Mouse (Mus musculus): ENCODE results near the gene Dusp10. TPM values are rescaled to one million over a fixed set of nuclear protein-coding genes. Genes with fewer than 3 reads are reported as not detected.

Gene Dusp10
- total RNA-seq, 2 experiments from 2014 or later = 1.0 to 3.8 TPM

GRCm38 (mm10) chr1:184027039-184027438, 13.9 kb downstream of the Dusp10 start:
- no peak for ATAC-seq (replicated peaks; ENCODE audit: low FRiP score, poor library complexity, severe bottlenecking)

- ATAC-seq (replicated peaks; ENCODE audit: low FRiP score, poor library complexity, severe bottlenecking) = no peak
These were observed 17.1 kb downstream of the Dusp10 start for GRCm38 (mm10) chr1:184030070-184030802.

GRCm38 (mm10) chr1:184032682-184033389, 19.7 kb downstream of the Dusp10 start:
- no peak for ATAC-seq (replicated peaks; ENCODE audit: low FRiP score, poor library complexity, severe bottlenecking)

- ATAC-seq (replicated peaks; ENCODE audit: low FRiP score, poor library complexity, severe bottlenecking) = peak; percentile 56
These were observed 20.4 kb downstream of the Dusp10 start for GRCm38 (mm10) chr1:184033390-184034010.

- ATAC-seq (replicated peaks; ENCODE audit: low FRiP score, poor library complexity, severe bottlenecking) = peak; percentile 98
These were observed 21.0 kb downstream of the Dusp10 start, which contains the start of gene 1700056E22Rik for GRCm38 (mm10) chr1:184034011-184034557. TSS of gene 1700056E22Rik (minus strand) at chr1:184034301.

GRCm38 (mm10) chr1:184034741-184035181, 21.7 kb downstream of the Dusp10 start:
- ATAC-seq (replicated peaks; ENCODE audit: low FRiP score, poor library complexity, severe bottlenecking) = no peak

- no peak for ATAC-seq (replicated peaks; ENCODE audit: low FRiP score, poor library complexity, severe bottlenecking)
These were observed 22.3 kb downstream of the Dusp10 start for GRCm38 (mm10) chr1:184035346-184035903.

- ATAC-seq (replicated peaks; ENCODE audit: low FRiP score, poor library complexity, severe bottlenecking) = no peak
These were observed 24.7 kb downstream of the Dusp10 start for GRCm38 (mm10) chr1:184037802-184038201.

GRCm38 (mm10) chr1:184039301-184039700, 26.2 kb downstream of the Dusp10 start:
- no peak for ATAC-seq (replicated peaks; ENCODE audit: low FRiP score, poor library complexity, severe bottlenecking)

- no peak for ATAC-seq (replicated peaks; ENCODE audit: low FRiP score, poor library complexity, severe bottlenecking)
These were observed 27.1 kb downstream of the Dusp10 start for GRCm38 (mm10) chr1:184040181-184040580.

GRCm38 (mm10) chr1:184040906-184041305, 27.8 kb downstream of the Dusp10 start:
- no peak for ATAC-seq (replicated peaks; ENCODE audit: low FRiP score, poor library complexity, severe bottlenecking)

GRCm38 (mm10) chr1:184041778-184042573, 28.9 kb downstream of the Dusp10 start:
- no peak for ATAC-seq (replicated peaks; ENCODE audit: low FRiP score, poor library complexity, severe bottlenecking)

- peak; percentile 66 for ATAC-seq (replicated peaks; ENCODE audit: low FRiP score, poor library complexity, severe bottlenecking)
These were observed 29.6 kb downstream of the Dusp10 start for GRCm38 (mm10) chr1:184042745-184043144.

- ATAC-seq (replicated peaks; ENCODE audit: low FRiP score, poor library complexity, severe bottlenecking) = no peak
These were observed 30.3 kb downstream of the Dusp10 start for GRCm38 (mm10) chr1:184043391-184043790.

- no peak for ATAC-seq (replicated peaks; ENCODE audit: low FRiP score, poor library complexity, severe bottlenecking)
These were observed 33.1 kb downstream of the Dusp10 start for GRCm38 (mm10) chr1:184046070-184046677.

GRCm38 (mm10) chr1:184047818-184048217, 34.7 kb downstream of the Dusp10 start:
- ATAC-seq (replicated peaks; ENCODE audit: low FRiP score, poor library complexity, severe bottlenecking) = no peak

- no peak for ATAC-seq (replicated peaks; ENCODE audit: low FRiP score, poor library complexity, severe bottlenecking)
These were observed 35.7 kb downstream of the Dusp10 start for GRCm38 (mm10) chr1:184048675-184049418.

- no peak for ATAC-seq (replicated peaks; ENCODE audit: low FRiP score, poor library complexity, severe bottlenecking)
These were observed 38.2 kb downstream of the Dusp10 start for GRCm38 (mm10) chr1:184051286-184051685.
